Mouse (Mus musculus): Measurements from ENCODE around the gene Lipo1.
"Not testable (repeated sequence)": the region's sequence is repeated elsewhere in the genome, so short reads cannot be mapped to it uniquely, and the experiment has no call there.

Lipo1 gene

DNA sequence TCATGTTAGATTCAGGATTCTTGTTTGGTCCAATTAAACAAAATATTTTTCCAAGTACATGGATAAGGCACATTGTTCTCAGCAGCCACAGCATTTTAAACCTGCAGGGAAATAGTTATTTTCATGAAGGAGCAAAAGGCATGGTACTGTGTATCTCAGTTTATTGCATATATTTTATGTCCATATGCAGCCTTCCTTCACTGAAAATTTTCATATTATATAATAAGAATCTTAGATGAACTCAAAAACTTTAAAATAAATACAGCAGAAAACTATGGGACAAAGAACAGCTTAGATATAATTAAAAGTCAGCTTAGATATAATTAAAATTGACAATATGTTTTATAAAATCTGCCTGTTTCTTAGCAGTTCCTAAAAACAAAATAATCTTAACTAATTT is at the start of gene Lipo1:
Gene Lipo1, minus strand, starts transcription at position 101 of the 400 bp plus-strand sequence.
- not testable (repeated sequence) for DNase-seq (ENCODE audit: low spot score)

- DNase-seq (ENCODE audit: low spot score), result no peak
These were observed 532 bp downstream of the Lipo1 start for GRCm38 (mm10) chr19:33786576-33787277.

- peak; percentile 55 for DNase-seq (ENCODE audit: low spot score)
These were observed 25.8 kb downstream of the Lipo1 start, which contains the start of gene Lipo3 for GRCm38 (mm10) chr19:33761287-33762086. Lipo3 (minus strand) TSS chr19:33761951.

GRCm38 (mm10) chr19:33751259-33751658 is 36.0 kb downstream of the Lipo1 start, which contains the start of gene Lipo2:
Lipo2 (minus strand) TSS chr19:33751359.
- not testable (repeated sequence) for DNase-seq (ENCODE audit: low spot score)
